Mouse (Mus musculus) hindbrain, embryonic 13.5 days (tissue): ENCODE data around the gene Ccr10. TPM values are rescaled to one million over a fixed set of nuclear protein-coding genes. Genes with fewer than 3 reads are reported as not detected.
"Not testable (repeated sequence)": the region's sequence is repeated elsewhere in the genome, so short reads cannot be mapped to it uniquely, and the experiment has no call there.

Experiments
- ATAC-seq: fragments of 200-750 bp; cut with Nextera tagmentation; 2 replicates; pipeline ENCODE4 v1.8.0; 2017; ENCODE audit warnings: moderate TSS enrichment; ENCODE audit not compliant: low FRiP score
- H3K27ac ChIP-seq: fragments of 300-500 bp; sonication (generic); 2 replicates; pipeline ENCODE4 v1.5.1; 2015; ENCODE audit warnings: inconsistent platforms, mild to moderate bottlenecking, moderate library complexity
- H3K27me3 ChIP-seq: fragments of 300-500 bp; sonication (generic); 2 replicates; pipeline ENCODE4 v1.6.1; 2015; ENCODE audit warnings: mild to moderate bottlenecking, inconsistent platforms
- H3K36me3 ChIP-seq: fragments of 300-500 bp; sonication (generic); 2 replicates; pipeline ENCODE4 v1.6.1; 2015; ENCODE audit warnings: mild to moderate bottlenecking, inconsistent platforms
- H3K4me1 ChIP-seq: fragments of 300-500 bp; sonication (generic); replicated peaks from 2 replicates; pipeline ENCODE4 v1.6.1; 2015; ENCODE audit warnings: inconsistent platforms
- H3K4me2 ChIP-seq: fragments of 300-500 bp; sonication (generic); 2 replicates; pipeline ENCODE4 v1.6.1; 2015; ENCODE audit warnings: inconsistent platforms, mild to moderate bottlenecking, moderate library complexity
- H3K4me3 ChIP-seq: fragments of 300-500 bp; sonication (generic); 2 replicates; pipeline ENCODE4 v1.5.1; 2015; ENCODE audit warnings: mild to moderate bottlenecking, inconsistent platforms
- H3K9ac ChIP-seq: fragments of 300-500 bp; sonication (generic); 2 replicates; pipeline ENCODE4 v1.6.1; 2015; ENCODE audit warnings: mild to moderate bottlenecking, inconsistent platforms
- H3K9me3 ChIP-seq: fragments of 300-500 bp; sonication (generic); 2 replicates; pipeline ENCODE4 v1.6.1; 2016; ENCODE audit warnings: inconsistent platforms
- WGBS: fragments of 180-500 bp; shearing (Covaris S2); methylation state at CpG from one replicate; pipeline ENCODE4 v1.1.7; 2015; 5-methylcytosine and 5-hydroxymethylcytosine counted together
- polyA plus RNA-seq: library from polyadenylated mRNA; unstranded; fragments of >200 nt; fragmentation: Nextera tagmentation; extraction: Ambion mirVana; gene quantifications from 2 replicates; pipeline ENCODE4 v1.2.1, GENCODE M21; 2015

The Ccr10 gene
- polyA plus RNA-seq, 1 experiment from 2014 or later = 0.13 TPM

DNA sequence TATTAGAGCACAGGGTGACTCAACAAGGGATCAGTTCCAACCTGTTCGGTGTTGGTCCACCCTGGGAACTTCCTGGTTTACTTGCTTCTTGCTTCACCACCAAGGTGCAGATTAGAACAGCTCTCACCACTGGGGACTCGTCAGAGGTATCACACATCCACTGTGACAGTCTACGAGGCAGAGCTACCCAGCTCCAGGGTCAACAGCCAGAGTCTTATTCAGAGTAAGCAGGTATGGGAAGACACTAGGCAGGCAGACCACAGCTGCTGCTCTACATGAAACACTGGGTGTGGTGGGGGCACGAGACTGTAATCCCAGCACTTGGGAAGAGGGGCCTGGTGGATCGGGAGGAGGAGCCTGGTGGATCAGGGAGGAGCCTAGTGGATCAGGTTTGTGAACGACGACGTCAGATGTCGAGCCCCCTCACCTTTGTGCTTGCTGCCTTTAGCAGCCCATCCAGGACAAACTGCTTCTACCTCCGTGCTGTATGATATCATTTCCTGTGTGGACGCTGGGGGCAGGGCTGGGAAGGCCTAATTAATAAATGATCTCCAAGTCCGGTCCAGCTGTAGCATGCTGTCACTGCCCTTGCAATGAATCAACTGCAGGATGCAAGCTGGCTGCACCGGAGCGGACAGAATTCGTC lies 36.6 kb downstream of the Ccr10 start:
- Histone ChIP-seq H3K4me1 (peaks cover 19% of the 10 kb centered on the region), H3K9me3 (no peaks in the 10 kb centered on the region), H3K4me3 (peak overlapping the region; percentile 15), H3K27me3 (peaks cover 10% of the 10 kb centered on the region), H3K27ac (peak overlapping the region; percentile 36), H3K36me3 (no peaks in the 10 kb centered on the region), H3K4me2 (peak overlapping the region; percentile 36), H3K9ac (no peak overlapping the region)
- 0 out of 2 replicates have a peak, but pooled peaks have one; percentile 57 for ATAC-seq
- WGBS = 26% methylated on average over 15 of the region's 15 CpGs

DNA sequence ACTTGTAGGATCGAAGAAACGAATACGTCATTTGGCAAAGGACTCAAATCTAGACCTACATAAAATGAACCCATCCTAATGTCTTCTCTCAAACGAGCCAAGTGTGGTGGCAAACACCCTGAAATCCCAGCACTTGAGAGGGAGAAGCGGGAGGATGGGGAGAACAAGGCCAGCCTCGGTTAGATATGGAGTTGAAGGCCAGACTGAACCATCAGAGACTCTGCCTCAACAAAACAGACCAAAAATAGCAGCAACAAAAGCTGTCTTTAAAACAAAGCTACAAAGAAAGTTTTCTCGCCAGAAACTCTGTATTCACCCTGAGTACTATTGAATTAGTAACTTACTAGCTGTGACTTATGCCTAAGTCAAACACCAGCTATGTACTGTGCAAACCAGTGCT lies 38.2 kb downstream of the Ccr10 start:
- Histone ChIP-seq H3K4me1 (peaks cover 15% of the 10 kb centered on the region), H3K27me3 (peaks cover 10% of the 10 kb centered on the region), H3K36me3 (no peaks in the 10 kb centered on the region), H3K4me2 (no peak overlapping the region), H3K4me3 (no peak overlapping the region), H3K27ac (no peak overlapping the region), H3K9me3 (no peaks in the 10 kb centered on the region), H3K9ac (no peak overlapping the region)
- 83% methylated on average over 7 of the region's 7 CpGs for WGBS
- ATAC-seq = no peak

DNA sequence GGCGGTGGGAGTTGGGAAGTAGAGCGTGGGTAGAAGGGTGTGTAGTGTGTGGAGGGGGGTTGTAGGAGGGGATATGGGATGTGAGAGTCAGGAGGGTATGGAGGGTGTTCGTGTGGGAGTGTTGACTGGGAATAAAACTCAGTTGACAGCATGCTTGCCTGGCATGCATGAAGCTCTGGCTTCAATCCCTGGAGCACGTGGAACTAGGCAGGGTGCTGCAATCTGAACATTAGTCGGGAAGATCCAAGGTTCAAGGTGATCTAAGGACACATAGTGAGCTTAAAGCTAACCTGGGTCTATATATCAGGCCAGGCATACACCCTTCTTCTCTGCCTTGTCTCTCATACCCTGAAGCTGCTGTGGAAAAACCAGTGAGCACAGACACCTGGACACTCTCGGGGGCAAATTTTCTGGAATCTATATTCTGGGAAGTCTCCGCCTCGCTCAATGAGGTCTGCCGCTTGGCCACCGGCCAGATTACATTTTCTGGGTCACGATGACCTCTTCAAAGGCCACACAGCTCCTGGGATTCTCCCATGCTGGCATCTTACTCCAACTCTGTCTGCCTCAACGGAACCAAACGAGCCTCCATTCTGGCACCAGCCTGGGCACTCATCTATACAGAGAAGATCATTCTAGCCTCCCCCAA lies 40.9 kb downstream of the Ccr10 start:
- ATAC-seq = no peak
- Histone ChIP-seq H3K9me3 (no peaks in the 10 kb centered on the region), H3K9ac (no peak overlapping the region), H3K4me1 (peaks cover 7% of the 10 kb centered on the region), H3K36me3 (no peaks in the 10 kb centered on the region), H3K4me3 (no peak overlapping the region), H3K4me2 (no peak overlapping the region), H3K27me3 (no peaks in the 10 kb centered on the region), H3K27ac (no peak overlapping the region)
- WGBS = 78% methylated on average over 13 of the region's 13 CpGs

DNA sequence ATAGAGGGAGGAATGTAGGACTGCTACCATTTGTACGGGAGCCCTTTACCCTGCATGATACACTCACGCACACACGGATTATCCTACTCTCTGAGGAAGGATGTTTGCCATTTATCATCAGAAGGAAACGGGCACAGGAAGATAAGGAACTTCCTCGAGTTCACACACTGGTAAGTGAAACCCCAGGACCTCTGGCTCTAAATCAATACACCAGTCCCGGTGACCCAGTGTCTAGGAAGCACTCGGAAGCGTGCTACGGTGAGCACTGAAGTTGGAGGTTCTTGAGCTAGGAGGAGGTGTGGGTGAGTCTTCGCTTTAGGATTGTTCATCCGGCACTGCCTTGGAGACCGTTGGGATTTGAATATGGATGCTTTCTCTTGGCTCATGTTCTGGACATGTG lies 42.2 kb downstream of the Ccr10 start:
- H3K27ac ChIP-seq = no peak overlapping the region
- no peak overlapping the region for H3K9ac ChIP-seq
- H3K9me3 ChIP-seq = no peaks in the 10 kb centered on the region
- H3K4me3 ChIP-seq = no peak overlapping the region
- H3K36me3 ChIP-seq = no peaks in the 10 kb centered on the region
- H3K27me3 ChIP-seq = no peaks in the 10 kb centered on the region
- WGBS = 84% methylated on average over 12 of the region's 12 CpGs
- ATAC-seq = no peak
- no peak overlapping the region for H3K4me2 ChIP-seq
- no peaks in the 10 kb centered on the region for H3K4me1 ChIP-seq

DNA sequence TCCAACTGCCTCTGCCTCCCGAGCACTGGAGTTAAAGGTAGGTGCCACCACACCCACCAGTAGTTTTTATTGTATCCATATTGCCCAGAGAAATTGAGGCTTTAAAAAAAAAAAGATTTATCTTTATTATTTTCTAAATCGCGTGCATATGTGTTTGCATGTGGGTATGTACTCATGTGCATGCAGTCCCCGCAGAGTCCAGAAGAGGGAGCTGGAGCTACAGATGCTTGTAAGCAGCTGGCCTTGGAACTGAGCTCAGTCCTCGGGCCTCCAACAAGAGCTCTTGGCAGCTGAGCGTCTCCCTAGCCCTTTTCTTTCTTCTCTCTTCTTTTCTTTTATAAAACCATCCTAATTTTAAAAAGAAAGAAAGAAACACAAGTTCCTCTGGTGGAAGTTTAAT lies 43.5 kb downstream of the Ccr10 start:
- peaks cover 8% of the 10 kb centered on the region for H3K36me3 ChIP-seq
- no peaks in the 10 kb centered on the region for H3K4me1 ChIP-seq
- no peak overlapping the region for H3K4me2 ChIP-seq
- ATAC-seq = no peak
- WGBS = 85% methylated on average over 6 of the region's 6 CpGs
- H3K9me3 ChIP-seq = no peaks in the 10 kb centered on the region
- H3K4me3 ChIP-seq = no peak overlapping the region
- no peaks in the 10 kb centered on the region for H3K27me3 ChIP-seq
- no peak overlapping the region for H3K9ac ChIP-seq
- no peak overlapping the region for H3K27ac ChIP-seq

DNA sequence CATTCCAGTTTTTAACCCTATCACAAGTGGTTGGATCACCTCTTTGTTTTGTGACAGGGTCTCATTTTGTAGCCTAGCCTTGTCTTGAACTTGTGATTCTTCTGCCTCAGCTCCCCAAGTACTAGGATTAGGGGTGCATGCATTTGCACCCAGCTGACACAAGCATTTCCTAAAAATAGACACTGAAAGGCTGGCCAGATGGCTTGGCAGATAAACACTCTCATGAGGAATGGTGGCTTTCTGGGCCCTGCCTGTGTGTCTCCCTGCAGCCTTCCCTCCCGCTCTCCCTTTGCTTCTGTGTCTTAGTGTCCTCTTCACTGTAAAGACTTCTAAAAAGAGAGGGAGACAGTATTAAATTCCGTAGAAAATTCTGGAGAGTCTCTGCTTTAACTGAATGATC lies 44.1 kb downstream of the Ccr10 start:
- Histone ChIP-seq H3K4me2 (no peak overlapping the region), H3K27ac (no peak overlapping the region), H3K9ac (no peak overlapping the region), H3K27me3 (no peaks in the 10 kb centered on the region), H3K36me3 (peaks cover 13% of the 10 kb centered on the region), H3K4me3 (no peak overlapping the region), H3K9me3 (no peaks in the 10 kb centered on the region), H3K4me1 (no peaks in the 10 kb centered on the region)
- ATAC-seq = no peak
- 90% methylated on average over 2 of the region's 2 CpGs for WGBS

DNA sequence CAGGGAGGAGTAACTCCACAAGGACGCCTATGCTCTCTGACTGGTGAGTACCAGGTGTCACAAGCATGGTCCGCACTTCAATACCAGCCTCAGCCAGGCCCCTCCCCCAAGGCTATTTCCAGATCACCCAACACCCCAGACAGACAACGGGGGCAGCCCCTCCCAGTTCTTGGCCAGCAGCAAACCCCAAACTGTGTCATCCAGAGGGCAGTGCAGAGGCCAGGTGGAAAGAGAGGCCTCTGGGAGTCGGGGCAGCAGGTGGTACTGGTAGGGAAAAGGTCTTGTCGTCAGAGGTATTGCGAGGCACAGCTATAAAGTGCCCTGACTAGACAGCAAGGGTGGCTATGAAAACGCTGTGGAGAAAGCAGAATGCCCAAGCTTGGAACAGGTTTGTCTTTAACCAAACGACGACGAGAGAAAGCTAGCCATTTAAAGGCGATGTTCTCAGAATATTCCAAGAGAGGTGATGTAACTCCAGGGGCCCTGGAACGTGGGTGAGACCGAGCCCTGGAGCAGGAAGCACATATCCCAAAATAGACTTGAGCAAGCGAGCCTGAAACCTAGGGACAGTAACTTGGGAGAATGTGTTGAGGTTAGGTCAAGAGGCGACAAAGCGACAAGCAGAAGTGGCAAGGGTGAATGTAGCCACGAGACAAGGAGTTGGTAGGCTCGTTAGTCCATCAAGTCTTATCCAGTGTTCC lies 45.0 kb downstream of the Ccr10 start:
- WGBS = 53% methylated on average over 18 of the region's 18 CpGs
- no peak overlapping the region for H3K27ac ChIP-seq
- no peaks in the 10 kb centered on the region for H3K4me1 ChIP-seq
- no peaks in the 10 kb centered on the region for H3K9me3 ChIP-seq
- no peaks in the 10 kb centered on the region for H3K27me3 ChIP-seq
- no peak overlapping the region for H3K4me3 ChIP-seq
- H3K9ac ChIP-seq = no peak overlapping the region
- H3K4me2 ChIP-seq = no peak overlapping the region
- ATAC-seq = no peak
- H3K36me3 ChIP-seq = peaks cover 23% of the 10 kb centered on the region

DNA sequence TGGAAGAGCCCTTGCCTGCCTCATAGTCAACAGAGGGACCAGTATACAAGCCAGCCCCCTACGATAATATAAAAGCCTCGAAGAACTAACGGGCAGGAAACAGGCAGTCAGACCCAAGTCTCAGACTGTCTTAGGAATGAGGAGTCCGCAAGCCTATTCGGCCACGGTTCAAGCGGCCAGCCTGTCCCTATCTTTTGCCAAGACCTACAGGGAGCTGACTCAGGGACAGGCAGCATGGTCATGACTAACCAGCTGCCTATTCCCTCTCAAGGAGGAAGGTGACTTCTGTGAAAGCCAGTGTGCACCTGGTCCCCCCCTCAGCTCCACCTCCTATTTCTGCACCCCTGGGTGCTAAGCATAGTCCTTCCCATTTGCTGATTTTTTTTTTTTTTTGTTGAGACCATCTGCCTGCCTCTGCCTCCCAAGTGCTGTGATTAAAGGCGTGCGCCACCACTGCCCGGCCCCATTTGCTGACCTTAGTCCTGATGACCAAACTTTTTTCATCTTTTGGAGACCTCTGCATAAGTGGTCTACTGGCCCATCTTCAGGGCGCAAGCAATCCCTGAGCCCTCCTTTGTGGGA lies 46.2 kb downstream of the Ccr10 start:
- ATAC-seq = no peak
- Histone ChIP-seq H3K4me2 (no peak overlapping the region), H3K36me3 (peaks cover 32% of the 10 kb centered on the region), H3K9ac (no peak overlapping the region), H3K4me3 (no peak overlapping the region), H3K27ac (no peak overlapping the region), H3K9me3 (no peaks in the 10 kb centered on the region), H3K27me3 (no peaks in the 10 kb centered on the region), H3K4me1 (no peaks in the 10 kb centered on the region)
- WGBS = 87% methylated on average over 11 of the region's 11 CpGs

DNA sequence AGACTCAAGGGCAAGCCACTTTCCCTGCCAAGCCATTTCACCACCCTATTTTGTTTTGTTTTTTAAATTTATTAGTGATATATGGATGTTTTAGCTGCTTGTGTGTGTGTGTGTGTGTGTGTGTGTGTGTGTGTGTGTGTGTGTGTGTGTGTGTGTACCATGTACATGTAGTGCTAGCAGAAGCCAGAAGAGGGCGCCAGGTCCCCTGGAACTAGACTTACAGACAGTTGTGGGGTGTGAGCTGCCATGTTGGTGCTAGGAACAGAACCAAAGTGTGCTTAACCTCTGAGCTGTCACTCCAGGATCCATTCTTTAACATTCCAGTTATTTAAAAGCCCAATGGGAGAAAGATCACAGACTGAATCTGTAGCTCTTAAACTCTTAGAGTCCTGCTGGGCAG lies 48.2 kb downstream of the Ccr10 start:
- H3K36me3 ChIP-seq = peaks cover 49% of the 10 kb centered on the region
- 100% methylated on average over 1 of the region's 1 CpGs for WGBS
- H3K4me2 ChIP-seq = no peak overlapping the region
- H3K9ac ChIP-seq = no peak overlapping the region
- no peak overlapping the region for H3K4me3 ChIP-seq
- no peaks in the 10 kb centered on the region for H3K4me1 ChIP-seq
- no peaks in the 10 kb centered on the region for H3K9me3 ChIP-seq
- no peak overlapping the region for H3K27ac ChIP-seq
- no peaks in the 10 kb centered on the region for H3K27me3 ChIP-seq
- no peak for ATAC-seq

DNA sequence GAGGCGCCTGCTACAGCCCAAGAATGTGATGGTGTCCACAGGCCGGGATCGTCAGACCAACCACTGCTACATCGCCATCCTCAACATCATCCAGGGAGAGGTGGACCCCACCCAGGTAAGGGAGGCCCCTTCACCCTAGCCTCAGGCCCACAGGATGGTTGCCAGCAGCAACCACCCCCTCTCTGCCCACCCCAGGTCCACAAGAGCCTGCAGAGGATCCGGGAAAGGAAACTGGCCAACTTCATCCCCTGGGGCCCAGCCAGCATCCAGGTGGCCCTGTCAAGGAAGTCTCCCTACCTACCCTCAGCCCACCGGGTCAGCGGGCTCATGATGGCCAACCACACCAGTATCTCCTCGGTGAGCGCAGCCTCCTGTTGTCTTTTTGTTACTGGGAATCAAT lies 50.2 kb downstream of the Ccr10 start:
- not testable (repeated sequence) for H3K4me3 ChIP-seq, H3K9me3 ChIP-seq, H3K27ac ChIP-seq, H3K9ac ChIP-seq, H3K27me3 ChIP-seq, ATAC-seq, H3K4me2 ChIP-seq
- WGBS = 93% methylated on average over 9 of the region's 9 CpGs
- Histone ChIP-seq H3K36me3 (peaks cover 49% of the 10 kb centered on the region), H3K4me1 (peaks cover 13% of the 10 kb centered on the region)

DNA sequence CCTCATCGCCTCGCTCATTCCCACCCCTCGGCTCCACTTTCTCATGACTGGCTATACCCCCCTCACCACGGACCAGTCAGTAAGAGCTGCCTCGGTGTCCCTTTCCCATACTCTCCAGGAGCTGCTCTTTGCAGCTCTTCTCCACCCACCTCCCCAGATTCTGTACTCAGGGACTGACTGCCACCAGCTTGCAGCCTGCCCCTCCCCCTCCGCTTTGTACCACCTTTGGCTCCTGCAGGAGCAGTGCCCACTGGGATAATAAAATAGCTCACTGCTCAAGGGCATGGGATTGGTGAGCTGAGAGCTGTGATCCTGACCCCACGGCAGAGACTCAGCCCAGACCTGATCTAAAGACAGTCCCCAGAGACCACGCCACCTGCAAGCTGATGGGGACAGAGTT lies 50.7 kb downstream of the Ccr10 start:
- H3K9me3 ChIP-seq, H3K27ac ChIP-seq, H3K4me2 ChIP-seq, H3K4me3 ChIP-seq, ATAC-seq, H3K9ac ChIP-seq, H3K27me3 ChIP-seq: not testable (repeated sequence)
- Histone ChIP-seq H3K36me3 (peaks cover 49% of the 10 kb centered on the region), H3K4me1 (peaks cover 13% of the 10 kb centered on the region)
- WGBS = 98% methylated on average over 8 of the region's 8 CpGs
